Mouse (Mus musculus) right cerebral cortex, postnatal 25 days (tissue): Measurements from ENCODE around the gene Rnf114.

Experiments
- DNase-seq: peaks from one replicate; pipeline ENCODE4 v3.0.0; 2022

Gene Rnf114

DNA sequence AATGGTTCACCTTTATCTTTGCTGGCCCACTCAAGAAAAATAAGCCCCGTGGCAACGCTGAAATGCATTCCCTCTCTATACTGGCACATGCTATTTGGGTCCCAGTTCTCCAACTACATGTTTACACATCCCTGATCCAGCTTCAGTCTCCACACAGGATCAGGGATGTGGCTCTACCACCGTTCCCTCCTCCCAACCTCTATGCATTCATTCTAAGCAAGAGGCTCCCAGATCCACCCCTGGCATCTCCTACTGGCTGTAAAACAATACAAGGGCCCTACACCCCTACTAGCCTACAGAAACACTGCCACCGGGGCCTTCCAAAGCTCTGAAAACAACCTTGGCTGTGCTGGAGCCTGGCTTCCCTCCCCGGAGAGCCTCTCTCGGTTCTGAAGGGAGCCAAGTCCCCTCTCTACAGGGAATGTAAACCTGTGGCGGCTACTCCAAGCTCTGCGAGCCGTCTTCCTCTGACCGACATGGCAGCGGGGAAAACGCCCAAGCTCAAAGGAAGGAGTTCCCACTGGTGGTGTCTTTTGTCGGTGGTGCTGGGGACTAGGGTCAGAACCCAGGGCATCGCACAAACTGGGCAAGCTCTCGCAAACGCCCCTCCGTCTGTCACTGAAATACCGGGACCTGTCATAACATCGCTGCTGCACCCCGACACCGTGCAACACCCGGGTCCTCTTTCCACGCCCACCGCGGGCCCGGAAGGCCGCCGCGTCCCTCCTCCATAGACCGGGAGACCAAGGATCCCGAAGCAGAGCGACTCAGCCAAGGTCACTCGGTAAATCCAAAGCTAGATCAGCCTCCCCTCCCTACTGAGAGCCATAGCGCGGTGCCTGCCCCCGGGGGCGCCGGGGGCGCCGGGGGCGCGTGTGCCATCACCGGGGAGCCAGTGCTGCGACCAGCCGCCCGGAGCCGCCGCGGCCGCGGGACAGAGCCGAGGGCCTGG, at the start of gene Rnf114:
Gene Rnf114 (plus strand): TSS at position 889 of the 952 bp plus-strand sequence.
- DNase-seq = no peak

GRCm38 (mm10) chr2:167443411-167444193, 48.8 kb upstream of the Rnf114 start:
- no peak for DNase-seq

DNA sequence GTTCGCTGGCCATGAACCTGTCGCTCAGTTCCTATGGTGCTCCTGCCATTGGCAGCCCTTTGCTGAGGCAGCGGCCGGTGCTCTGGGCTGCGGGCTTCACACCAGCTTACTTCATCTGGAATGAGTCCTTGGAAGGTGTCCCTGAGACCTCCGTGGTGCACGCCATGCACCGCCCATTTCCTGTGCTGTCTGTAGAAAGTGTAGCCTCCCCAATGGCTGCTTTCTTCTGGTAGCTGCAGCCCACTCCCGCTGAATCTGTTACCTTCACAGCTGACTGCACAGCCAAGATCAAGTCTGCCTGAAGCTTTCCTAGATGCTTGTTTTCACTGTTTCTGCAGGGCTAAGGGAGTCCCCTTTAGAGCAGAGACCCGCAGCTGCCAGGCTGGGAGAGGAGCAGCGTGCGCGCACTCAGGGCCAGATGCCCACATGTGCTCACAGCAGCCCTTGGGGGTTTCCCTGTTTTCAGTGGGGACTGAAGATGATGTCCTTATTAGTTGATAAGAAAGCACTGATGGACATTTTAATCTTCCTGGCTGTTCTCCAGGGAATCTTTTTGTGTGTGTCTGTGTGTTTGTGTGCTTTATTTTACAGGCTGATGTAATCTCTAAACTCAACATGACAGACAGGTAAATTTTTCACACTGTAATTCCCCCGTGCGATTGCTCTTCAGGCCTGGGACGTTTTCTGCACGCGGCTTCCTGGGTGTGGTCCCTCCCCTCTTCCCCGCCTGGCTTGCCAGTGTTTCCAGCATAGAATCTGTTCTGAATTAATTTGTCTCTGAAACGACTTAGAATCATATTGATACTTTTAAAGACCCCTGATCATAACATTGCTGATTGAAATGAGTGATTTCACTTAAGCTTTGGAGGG, 46.3 kb upstream of the Rnf114 start:
- no peak for DNase-seq

DNA sequence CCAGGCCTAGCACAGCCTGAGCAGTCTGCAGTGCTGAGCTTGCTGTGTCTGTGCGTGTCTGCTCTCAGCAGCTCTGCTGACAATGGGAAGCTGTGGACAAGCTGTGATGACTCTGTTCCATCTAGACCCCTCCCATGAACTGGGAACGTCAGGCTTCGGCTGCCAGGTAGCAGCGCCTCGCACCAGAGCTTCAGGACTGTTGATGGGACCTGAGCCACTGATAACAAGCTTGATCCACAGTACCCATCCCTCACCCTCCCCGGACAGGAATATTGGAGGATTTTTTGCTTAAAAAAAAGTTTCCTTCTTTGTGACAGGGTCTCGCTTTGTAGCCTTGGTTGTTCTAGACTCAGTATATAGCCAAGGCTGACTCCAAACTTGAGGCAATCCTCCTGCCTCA, 45.2 kb upstream of the Rnf114 start:
- DNase-seq = no peak

DNA sequence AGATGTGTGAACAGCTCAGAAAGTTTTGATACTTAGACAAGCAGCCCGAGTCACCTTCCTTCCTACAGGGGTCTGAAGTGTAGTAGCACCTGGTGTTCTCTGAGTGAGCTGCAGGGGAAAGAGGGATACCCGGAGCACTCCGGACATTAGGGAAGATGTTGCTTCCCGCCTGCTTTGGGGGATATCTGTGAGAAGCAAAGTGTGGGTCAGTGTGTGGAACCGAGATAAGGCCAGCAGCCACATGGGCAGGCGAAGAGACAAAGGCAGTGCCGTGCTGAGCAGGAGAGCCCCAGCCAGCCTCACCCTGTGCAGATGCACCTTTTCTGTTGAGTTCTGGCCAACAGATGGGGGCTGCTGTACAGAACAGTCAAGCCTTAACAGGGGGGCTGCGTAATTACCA, 44.8 kb upstream of the Rnf114 start:
- no peak for DNase-seq

DNA sequence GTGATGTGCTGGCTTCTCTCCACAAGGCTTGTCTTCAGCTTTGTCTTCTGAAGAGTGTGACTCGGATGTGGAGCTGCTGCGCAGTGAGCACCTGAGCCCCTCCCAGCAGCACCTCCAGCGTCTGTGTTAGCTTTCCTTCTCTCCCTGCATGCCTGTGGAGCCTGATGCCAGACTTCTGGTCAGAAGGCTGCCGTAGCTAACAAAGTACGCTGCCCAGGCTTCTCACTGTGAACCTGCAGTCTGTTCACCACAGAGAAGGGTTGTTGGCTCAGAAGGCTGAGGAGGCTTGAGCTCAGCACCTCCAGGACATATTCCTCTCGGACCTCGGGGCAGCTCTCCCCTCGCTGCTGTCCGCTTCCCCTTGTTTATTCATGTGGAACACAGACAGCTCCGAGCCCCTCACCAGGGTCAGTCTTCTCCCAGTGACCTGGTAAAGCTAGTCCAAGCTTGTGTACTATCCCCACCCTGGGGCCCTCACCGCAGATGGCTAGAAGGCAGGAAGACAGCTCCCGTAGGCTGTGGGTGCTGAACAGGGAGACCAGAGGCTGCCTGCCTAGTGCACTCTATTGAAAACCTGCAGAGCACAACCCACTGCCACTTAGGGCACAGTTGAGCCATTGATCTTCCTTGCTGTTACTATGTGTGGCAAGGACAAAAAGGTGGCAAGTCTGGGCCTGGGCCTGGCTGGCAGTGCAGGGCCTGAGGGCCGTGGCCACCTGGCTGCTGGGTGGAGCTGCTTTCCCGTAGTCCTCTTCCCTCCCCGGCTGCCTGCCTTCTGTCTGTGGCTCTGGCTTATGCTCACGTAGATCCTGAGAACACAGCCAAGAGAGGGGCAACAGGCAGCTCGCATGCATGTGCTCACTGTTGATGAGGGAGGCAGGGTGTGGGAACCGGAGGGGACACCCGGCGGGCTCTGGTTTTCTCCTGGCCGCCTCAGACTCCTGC, 42.8 kb upstream of the Rnf114 start:
- no peak for DNase-seq

GRCm38 (mm10) chr2:167450647-167451046, 41.8 kb upstream of the Rnf114 start:
- DNase-seq = no peak

- no peak for DNase-seq
These were observed 38.6 kb upstream of the Rnf114 start for GRCm38 (mm10) chr2:167453814-167454213.

- no peak for DNase-seq
These were observed 36.0 kb upstream of the Rnf114 start for GRCm38 (mm10) chr2:167456361-167457020.

- no peak for DNase-seq
These were observed 35.2 kb upstream of the Rnf114 start for GRCm38 (mm10) chr2:167457213-167457612.

DNA sequence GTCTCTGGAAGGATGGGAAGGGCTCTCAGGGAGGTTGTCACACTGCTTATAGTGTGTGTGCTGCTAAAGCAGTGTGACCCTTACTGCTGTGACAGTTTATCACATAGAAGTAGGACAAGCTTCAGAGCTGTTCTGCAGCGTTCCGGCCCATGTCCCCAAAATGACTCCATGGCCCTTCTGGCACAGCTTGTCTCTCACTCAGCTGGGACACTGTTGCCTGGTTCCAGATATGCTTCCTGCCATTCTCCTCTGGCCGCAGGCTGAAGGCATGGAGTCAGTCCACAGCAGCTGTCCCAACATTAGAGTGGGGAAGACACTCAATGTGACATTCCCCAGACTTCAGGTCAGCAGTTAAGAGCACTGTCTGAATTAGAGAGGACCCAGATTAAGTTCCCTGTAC, 33.9 kb upstream of the Rnf114 start:
- DNase-seq = no peak

GRCm38 (mm10) chr2:167459071-167459865, 33.2 kb upstream of the Rnf114 start:
- DNase-seq = no peak

DNA sequence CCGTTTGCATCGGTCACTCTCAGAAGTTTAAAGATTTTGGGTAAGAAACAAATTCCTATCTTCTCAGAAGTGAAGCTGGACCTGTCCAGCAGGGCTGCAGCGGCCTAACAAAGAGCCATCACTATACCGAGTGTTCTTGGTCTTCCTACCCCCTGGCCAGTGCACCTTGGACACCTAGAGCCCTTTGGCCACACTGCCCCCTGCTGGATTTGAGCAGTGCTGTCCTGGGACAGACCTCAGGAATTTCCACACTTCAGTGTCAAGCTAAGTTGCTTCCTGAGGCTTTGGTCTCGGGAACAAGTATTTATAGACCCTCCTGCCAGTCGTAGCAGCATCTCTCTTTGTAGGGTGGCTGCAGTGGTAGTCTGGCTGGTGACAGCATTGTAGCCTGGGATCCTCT, 29.5 kb upstream of the Rnf114 start:
- no peak for DNase-seq

DNA sequence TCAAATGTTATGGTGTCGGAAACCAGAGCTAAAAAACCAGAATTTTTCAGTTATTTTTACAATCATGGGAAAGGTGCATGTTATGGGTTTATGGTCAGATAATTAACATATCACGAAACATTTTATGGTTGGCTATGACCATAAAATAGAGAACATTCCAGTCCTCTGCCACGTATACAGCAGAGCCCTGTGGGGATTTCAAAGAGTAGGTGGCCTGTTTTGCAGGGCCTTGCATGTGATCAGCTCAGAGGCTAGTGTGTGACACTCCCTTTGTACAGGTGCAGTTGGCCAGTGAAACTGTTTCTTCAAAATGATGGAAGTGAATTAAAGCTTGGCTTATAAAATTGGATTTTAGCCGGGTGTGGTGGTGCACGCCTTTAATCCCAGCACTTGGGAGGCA, 28.6 kb upstream of the Rnf114 start:
- DNase-seq = no peak

DNA sequence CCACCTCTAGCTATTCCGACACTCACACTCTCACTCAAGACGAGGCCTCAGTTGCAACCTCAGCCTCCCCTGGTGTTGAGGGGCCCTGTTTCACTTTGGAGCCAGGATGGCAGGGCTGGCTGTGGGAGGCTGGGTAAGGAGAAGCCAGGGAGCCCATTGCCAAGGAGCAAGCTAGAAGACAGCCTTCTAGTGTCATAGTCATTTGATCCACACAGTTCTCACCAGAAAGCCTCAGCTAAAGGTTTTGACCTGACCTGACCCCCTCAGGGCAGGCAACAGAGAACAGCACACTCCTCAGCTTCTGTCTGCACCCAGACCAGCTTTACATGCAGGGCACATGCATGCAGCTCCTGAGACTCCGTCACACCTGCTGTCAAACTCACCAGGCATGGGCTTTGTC, 26.5 kb upstream of the Rnf114 start:
- DNase-seq = no peak

GRCm38 (mm10) chr2:167467214-167467613, 25.2 kb upstream of the Rnf114 start:
- no peak for DNase-seq

GRCm38 (mm10) chr2:167468444-167468843, 24.0 kb upstream of the Rnf114 start:
- DNase-seq = no peak

DNA sequence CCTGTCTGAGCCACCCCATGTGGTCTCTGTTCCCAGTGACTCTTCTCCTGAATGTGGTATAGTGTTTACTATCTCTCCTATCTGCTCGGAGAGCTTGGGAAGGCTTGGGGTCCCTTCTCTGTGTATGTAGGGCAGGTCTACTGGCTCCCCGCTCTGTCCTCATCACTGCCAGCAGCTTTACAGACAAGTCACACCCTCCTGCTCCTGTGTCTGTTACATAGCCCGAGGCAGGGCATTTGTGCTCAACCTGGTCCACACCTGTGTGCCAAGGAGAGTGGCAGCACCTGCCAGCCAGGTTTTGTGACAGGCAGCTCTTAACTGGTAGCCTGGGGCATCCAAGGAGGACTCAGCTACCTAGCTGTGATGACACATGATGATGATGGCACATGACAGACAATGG, 21.8 kb upstream of the Rnf114 start:
- no peak for DNase-seq

DNA sequence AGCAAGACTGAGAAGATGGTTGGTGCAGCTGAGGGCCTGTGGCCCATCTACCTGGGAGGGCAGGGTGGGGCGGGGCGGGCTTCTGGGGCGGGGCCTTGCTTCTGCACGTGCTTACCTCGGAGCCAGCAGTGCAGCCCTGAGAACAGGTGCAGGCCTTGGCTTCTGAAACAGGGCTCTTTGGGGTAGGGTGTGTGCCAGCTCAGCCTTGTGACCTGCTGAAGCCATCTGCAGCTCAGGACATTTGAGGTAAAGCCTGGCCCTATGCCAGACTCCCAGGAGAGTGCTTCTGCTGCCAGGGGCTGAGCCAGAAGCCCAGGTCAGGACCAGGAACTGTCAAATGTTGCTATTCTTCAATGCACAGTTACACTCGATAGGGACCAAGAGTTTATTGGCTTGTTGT, 20.9 kb upstream of the Rnf114 start:
- DNase-seq = no peak

DNA sequence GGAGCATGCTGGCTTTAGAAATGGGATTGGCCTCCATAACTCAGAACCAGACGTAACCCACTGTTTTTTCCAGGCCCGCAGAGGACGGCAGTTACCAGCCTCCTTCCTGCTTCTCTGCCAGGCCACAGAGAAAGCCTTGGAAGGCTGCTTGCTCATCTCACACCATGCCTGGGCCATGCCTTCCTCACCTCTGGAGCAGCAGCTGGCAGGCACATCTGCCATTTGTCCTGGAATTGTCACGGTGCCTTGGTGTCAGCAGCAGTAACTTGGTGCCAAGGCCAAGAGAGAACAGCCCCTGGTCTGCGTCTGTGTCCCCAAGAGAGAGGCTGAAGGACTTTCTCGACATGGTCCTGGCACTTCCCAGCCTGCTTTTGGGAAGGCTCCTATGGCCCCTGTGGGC, 18.2 kb upstream of the Rnf114 start:
- no peak for DNase-seq
